In genomic region chr2:31437480-31438245, GRCm38 (mm10) we compare ENCODE assay signal across 29 mouse cellular contexts. TPM values are rescaled to one million over a fixed set of nuclear protein-coding genes. Genes with fewer than 3 reads are reported as not detected.
A peak's percentile ranks its signal among the peaks of the same experiment; 100 is the strongest.
DNase-seq lines count a peak whose midpoint lies in the region; ATAC-seq and TF ChIP-seq lines count a peak whose summit lies in the region.
"Had no signal": no experiment of that assay in that cellular context is flagged by ENCODE, and none has a peak within 500 bp of the region (broad histone marks: within the 10 kb centered on the region; RNA-seq: fewer than 3 reads in every experiment).

No protein-coding gene starts in this region.

- no peak overlapping the region for H3K4me3 ChIP-seq in liver, postnatal 0 days (ENCODE audit: low read depth, low read length)
- no peak overlapping the region for H3K4me3 ChIP-seq in liver, embryonic 11.5 days (ENCODE audit: low read depth, low read length)
- H3K4me3 ChIP-seq: erythroblast, embryonic 14.5 days; heart, embryonic 13.5 days; hindbrain, embryonic 15.5 days; limb, embryonic 10.5 days; limb, embryonic 15.5 days; neural tube, embryonic 15.5 days had no signal

- 65% methylated on average over 14 of the region's 14 CpGs for WGBS in liver, postnatal 0 days (ENCODE audit: insufficient replicate concordance)
- 70% methylated on average over 14 of the region's 14 CpGs for WGBS in liver, embryonic 11.5 days

- H3K27ac ChIP-seq in liver, postnatal 0 days (ENCODE audit: low read depth) = no peak overlapping the region
- H3K27ac ChIP-seq in liver, embryonic 11.5 days (ENCODE audit: low read depth, low read length) = no peak overlapping the region
- H3K27ac ChIP-seq: heart, embryonic 13.5 days; hindbrain, embryonic 15.5 days; limb, embryonic 10.5 days; limb, embryonic 15.5 days; macrophage; neural tube, embryonic 15.5 days had no signal

- peak; percentile 37; the same call in 1 of the 2 replicates for ATAC-seq in liver, postnatal 0 days
- ATAC-seq in liver, embryonic 11.5 days (replicated peaks; ENCODE audit: low FRiP score) = no peak
- ATAC-seq: forebrain, embryonic 16.5 days had no signal

- H3K36me3 ChIP-seq in liver, postnatal 0 days (replicated peaks; ENCODE audit: insufficient read depth, low read length) = no peaks in the 10 kb centered on the region
- H3K36me3 ChIP-seq in liver, embryonic 11.5 days (ENCODE audit: control insufficient read depth, insufficient read depth, low read length) = no peaks in the 10 kb centered on the region
- H3K36me3 ChIP-seq: heart, embryonic 13.5 days; hindbrain, embryonic 15.5 days; limb, embryonic 10.5 days; limb, embryonic 15.5 days; neural tube, embryonic 15.5 days had no signal

- no peaks in the 10 kb centered on the region for H3K27me3 ChIP-seq in liver, postnatal 0 days (ENCODE audit: insufficient read depth, low read length)
- no peaks in the 10 kb centered on the region; the same call in 1 of the 2 replicates for H3K27me3 ChIP-seq in liver, embryonic 11.5 days (replicated peaks; ENCODE audit: control insufficient read depth, insufficient read depth, low read length)
- H3K27me3 ChIP-seq: hindbrain, embryonic 15.5 days; limb, embryonic 15.5 days; neural tube, embryonic 15.5 days had no signal

- no peak for TF ChIP-seq EP300 in liver, postnatal 0 days (IDR thresholded peaks at IDR 0.05; ENCODE audit: low read depth)

- TF ChIP-seq CTCF in liver, postnatal 0 days (IDR thresholded peaks at IDR 0.05; ENCODE audit: low read depth) = no peak

- DNase-seq in kidney, adult 18-20 months = peak; percentile 49
- no peak for DNase-seq in kidney, postnatal 4 days
- no peak for DNase-seq in liver, postnatal 0 days
- DNase-seq in liver, embryonic 11.5 days (ENCODE audit: low spot score) = no peak
- DNase-seq in kidney, postnatal 10 days = peak; percentile 44
- peak; percentile 87 for DNase-seq in yolk sac, embryonic 10.5 days (ENCODE audit: low spot score)
- DNase-seq in c-Kit-positive CD71-positive TER-119-positive erythroid progenitor cells, embryonic 14.5 days (ENCODE audit: low spot score) = no peak
- DNase-seq: adrenal gland, postnatal 25 days; B cell, adult 2 months; cerebellum, adult 2 months; cerebellum, postnatal 14 days; gastrocnemius, postnatal 10 days; heart, postnatal 10 days; layer of hippocampus, adult 9-11 months; lung, adult 2 months; lung, postnatal 10 days; midbrain, embryonic 14.5 days; right cerebral cortex, postnatal 25 days; spleen, adult 18-20 months; thymus, adult 2 months; thymus, postnatal 36 days had no signal

- H3K9me3 ChIP-seq in liver, postnatal 0 days (ENCODE audit: low read length) = no peaks in the 10 kb centered on the region
- H3K9me3 ChIP-seq in liver, embryonic 11.5 days (ENCODE audit: control insufficient read depth, low read length) = no peaks in the 10 kb centered on the region
- H3K9me3 ChIP-seq: heart, embryonic 13.5 days; hindbrain, embryonic 15.5 days; limb, embryonic 10.5 days; limb, embryonic 15.5 days; neural tube, embryonic 15.5 days had no signal

- H3K4me2 ChIP-seq in liver, postnatal 0 days (ENCODE audit: low read depth, low read length) = no peak overlapping the region
- H3K4me2 ChIP-seq in liver, embryonic 11.5 days = no peak overlapping the region
- H3K4me2 ChIP-seq: heart, embryonic 13.5 days; hindbrain, embryonic 15.5 days; limb, embryonic 15.5 days; neural tube, embryonic 15.5 days had no signal

- H3K4me1 ChIP-seq in liver, postnatal 0 days (ENCODE audit: insufficient read depth) = 0 out of 2 replicates have a peak, but pooled peaks cover 3% of the 10 kb centered on the region
- H3K4me1 ChIP-seq in liver, embryonic 11.5 days (replicated peaks; ENCODE audit: control insufficient read depth, insufficient read depth, low read length) = 0 out of 2 replicates have a peak, but pooled peaks cover 2% of the 10 kb centered on the region

- H3K9ac ChIP-seq in liver, postnatal 0 days (replicated peaks) = no peak overlapping the region
- H3K9ac ChIP-seq in liver, embryonic 11.5 days (ENCODE audit: low read depth, low read length) = no peak overlapping the region
- H3K9ac ChIP-seq: heart, embryonic 13.5 days; hindbrain, embryonic 15.5 days; limb, embryonic 15.5 days; neural tube, embryonic 15.5 days had no signal

RNA-seq across cellular contexts. Expression of gene Ass1, which starts 32.3 kb away (rescaled TPM):
- polyA plus RNA-seq in liver, postnatal 0 days (2015; fragmentation: Nextera tagmentation; extraction: Ambion mirVana) = 853 and 957 TPM in 2 replicates
- 65.1 and 72.4 TPM in 2 replicates for polyA plus RNA-seq in liver, embryonic 11.5 days (2014; fragmentation: Nextera tagmentation; extraction: Ambion mirVana)

Comparison
In these comparisons a context has a peak if more than half of its experiments do, and no peak if none do; other contexts are left out.
1. DNase-seq: peak in kidney, adult 18-20 months (single experiment), kidney, postnatal 10 days (single experiment) and yolk sac, embryonic 10.5 days (single experiment); none in kidney, postnatal 4 days (0 of 2), liver, postnatal 0 days (single experiment), liver, embryonic 11.5 days (single experiment) and c-Kit-positive CD71-positive TER-119-positive erythroid progenitor cells, embryonic 14.5 days (single experiment).
2. RNA of gene Ass1, which starts 32.3 kb away (polyA plus RNA-seq): 853 to 957 TPM in liver, postnatal 0 days; 65.1 to 72.4 TPM in liver, embryonic 11.5 days; every median in the first group is over 10 times any median in the second.